Mouse (Mus musculus): Measurements from ENCODE around the gene Tekt5. TPM values are rescaled to one million over a fixed set of nuclear protein-coding genes. Genes with fewer than 3 reads are reported as not detected.
A peak's percentile ranks its signal among the peaks of the same experiment; 100 is the strongest.

Tekt5 gene
- polyA plus RNA-seq (2014; fragmentation: Nextera tagmentation; extraction: Ambion mirVana): 0.70 and 1.0 TPM in 2 replicates

DNA sequence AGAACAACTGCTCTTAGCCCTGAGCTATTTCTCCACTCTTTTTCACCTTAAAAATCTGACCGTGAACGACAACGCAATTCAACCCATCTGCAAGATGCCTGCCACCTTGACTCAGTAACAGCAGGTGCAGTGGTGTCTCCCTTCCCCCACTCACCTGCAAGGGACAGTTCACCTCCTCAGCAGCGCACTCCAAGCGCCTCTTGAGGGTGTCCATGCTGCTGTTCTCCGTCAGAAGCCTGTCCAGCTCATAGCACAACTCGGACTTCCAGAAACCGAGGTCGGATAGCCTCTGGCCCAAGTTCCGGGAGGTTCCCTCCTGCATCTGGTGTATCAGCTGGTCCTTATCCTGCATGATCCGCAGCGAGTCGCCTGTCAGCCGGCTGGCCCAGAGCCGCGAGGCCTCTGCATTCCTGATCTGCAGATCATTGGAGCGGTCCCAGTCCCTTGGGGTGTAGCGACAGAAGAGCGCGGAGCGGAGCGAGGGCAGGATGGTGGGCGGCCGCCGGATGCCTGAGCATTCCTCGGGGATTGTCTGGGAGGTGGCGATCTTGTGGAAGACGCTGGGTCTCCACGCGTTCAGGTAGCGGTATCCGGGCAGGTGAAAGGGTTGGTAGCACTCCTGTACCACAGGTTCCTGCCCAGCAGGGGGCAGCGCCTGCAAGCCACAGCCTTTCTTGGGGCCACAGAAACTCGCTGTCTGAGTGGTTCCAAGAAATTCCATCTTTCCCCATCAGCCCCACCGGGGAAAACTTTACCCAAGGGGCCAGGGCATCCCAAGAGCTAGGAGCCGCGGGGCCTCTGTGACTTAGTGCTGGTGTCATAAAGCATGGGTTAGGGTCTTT, at the start of gene Tekt5:
Gene Tekt5 (minus strand): TSS at position 792 of the 842 bp plus-strand sequence.
- H3K9me3 ChIP-seq (ENCODE audit: control insufficient read depth, low read depth, low read length): no peaks in the 10 kb centered on the region
- peak within 1 kb of the TSS; percentile 47 for H3K4me2 ChIP-seq (replicated peaks; ENCODE audit: low read depth, low read length)
- H3K4me3 ChIP-seq (ENCODE audit: low read depth, low read length): peak within 1 kb of the TSS; percentile 25
- peak; percentile 61; the same call in 1 of the 2 replicates for ATAC-seq (ENCODE audit: insufficient number of reproducible peaks, insufficient read depth, low FRiP score, low read depth)
- peaks cover 8% of the 10 kb centered on the region; the same call in 1 of the 2 replicates for H3K4me1 ChIP-seq (ENCODE audit: control insufficient read depth, insufficient read depth, low read length)
- no peaks in the 10 kb centered on the region for H3K36me3 ChIP-seq (ENCODE audit: control insufficient read depth, insufficient read depth, low read length)
- no peaks in the 10 kb centered on the region for H3K27me3 ChIP-seq (ENCODE audit: control insufficient read depth, insufficient read depth, low read length)
- no peak within 1 kb of the TSS; the same call in 1 of the 2 replicates for H3K9ac ChIP-seq (replicated peaks; ENCODE audit: low read depth, low read length)
- no peak within 1 kb of the TSS for H3K27ac ChIP-seq (ENCODE audit: low read length)
- 7% methylated on average over 37 of the region's 37 CpGs for whole genome bisulfite sequencing

DNA sequence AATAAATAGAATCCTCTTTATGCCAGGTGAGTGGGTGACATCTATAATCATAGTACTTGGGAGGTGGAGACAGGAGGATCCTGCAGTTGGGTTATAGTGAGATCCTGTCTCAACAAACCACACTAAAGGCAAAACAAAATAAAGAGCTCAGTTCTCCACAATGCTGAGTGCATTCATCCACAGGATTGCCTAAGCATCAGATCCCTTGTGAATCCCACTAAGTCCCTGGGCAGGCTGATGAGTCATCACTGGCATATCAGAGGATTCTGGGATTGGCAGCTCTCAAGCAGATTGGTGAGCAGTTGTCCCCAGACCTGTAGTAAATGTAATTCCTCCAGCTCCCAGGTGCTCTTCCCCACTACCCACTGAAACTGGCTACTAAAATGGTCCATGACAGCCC, 48.4 kb upstream of the Tekt5 start:
- Histone ChIP-seq H3K4me2 (replicated peaks; ENCODE audit: low read depth, low read length) (no peak overlapping the region), H3K36me3 (ENCODE audit: control insufficient read depth, insufficient read depth, low read length) (no peaks in the 10 kb centered on the region), H3K4me1 (ENCODE audit: control insufficient read depth, insufficient read depth, low read length) (peaks cover 6% of the 10 kb centered on the region; the same call in 1 of the 2 replicates), H3K4me3 (ENCODE audit: low read depth, low read length) (no peak overlapping the region), H3K9me3 (ENCODE audit: control insufficient read depth, low read depth, low read length) (no peaks in the 10 kb centered on the region), H3K27me3 (ENCODE audit: control insufficient read depth, insufficient read depth, low read length) (no peaks in the 10 kb centered on the region), H3K9ac (replicated peaks; ENCODE audit: low read depth, low read length) (no peak overlapping the region), H3K27ac (ENCODE audit: low read length) (no peak overlapping the region)
- ATAC-seq (ENCODE audit: insufficient number of reproducible peaks, insufficient read depth, low FRiP score, low read depth): no peak

- Histone ChIP-seq H3K27ac (ENCODE audit: low read length) (no peak overlapping the region), H3K4me2 (replicated peaks; ENCODE audit: low read depth, low read length) (no peak overlapping the region), H3K36me3 (ENCODE audit: control insufficient read depth, insufficient read depth, low read length) (no peaks in the 10 kb centered on the region), H3K9me3 (ENCODE audit: control insufficient read depth, low read depth, low read length) (no peaks in the 10 kb centered on the region), H3K9ac (replicated peaks; ENCODE audit: low read depth, low read length) (no peak overlapping the region), H3K27me3 (ENCODE audit: control insufficient read depth, insufficient read depth, low read length) (no peaks in the 10 kb centered on the region), H3K4me1 (ENCODE audit: control insufficient read depth, insufficient read depth, low read length) (no peaks in the 10 kb centered on the region), H3K4me3 (ENCODE audit: low read depth, low read length) (no peak overlapping the region)
- 87% methylated on average over 4 of the region's 4 CpGs for WGBS
- no peak for ATAC-seq (ENCODE audit: insufficient number of reproducible peaks, insufficient read depth, low FRiP score, low read depth)
Measured at GRCm38 (mm10) chr16:10441761-10442160, 46.5 kb upstream of the Tekt5 start.

DNA sequence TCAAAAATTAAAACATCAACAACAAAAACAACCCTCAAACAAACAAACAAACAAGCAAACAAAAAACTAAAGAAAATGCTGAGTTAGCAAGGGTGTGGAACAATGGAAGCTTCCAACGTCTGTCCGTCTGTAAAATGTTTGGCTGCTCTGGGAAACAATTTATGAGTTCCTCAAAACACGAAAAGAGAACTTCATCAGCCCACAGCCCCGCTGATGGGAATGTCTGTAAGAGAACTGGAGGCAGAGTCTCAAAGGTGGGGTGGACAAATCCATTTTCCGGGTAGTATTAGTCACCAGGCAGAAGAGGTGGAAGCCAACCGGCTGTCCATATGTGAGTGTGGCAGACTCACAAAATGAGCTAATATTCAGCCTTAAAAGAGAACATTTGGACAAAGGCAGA, 46.0 kb upstream of the Tekt5 start:
- WGBS: 90% methylated on average over 6 of the region's 6 CpGs
- no peaks in the 10 kb centered on the region for H3K27me3 ChIP-seq (ENCODE audit: control insufficient read depth, insufficient read depth, low read length)
- ATAC-seq (ENCODE audit: insufficient number of reproducible peaks, insufficient read depth, low FRiP score, low read depth): no peak

DNA sequence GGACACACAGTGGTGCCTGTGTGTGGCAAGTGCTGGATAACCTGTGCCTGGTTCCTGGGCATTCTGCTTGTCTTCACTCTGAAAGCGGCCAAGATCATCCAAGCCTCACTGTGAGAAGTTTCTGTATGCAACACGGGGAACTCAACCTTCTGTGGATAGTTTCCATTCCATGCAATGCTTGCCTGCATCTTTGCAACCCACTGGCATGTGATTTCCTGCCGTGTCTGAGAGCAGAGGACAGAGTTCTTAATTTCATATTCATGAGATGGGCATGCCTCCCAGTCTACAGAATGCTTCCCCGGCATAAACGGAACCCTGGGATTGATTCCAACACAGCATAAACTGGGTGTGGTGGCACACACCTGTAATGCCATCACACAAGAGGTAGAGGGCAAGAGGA, 42.8 kb upstream of the Tekt5 start:
- no peak overlapping the region for H3K4me3 ChIP-seq (ENCODE audit: low read depth, low read length)
- no peaks in the 10 kb centered on the region for H3K9me3 ChIP-seq (ENCODE audit: control insufficient read depth, low read depth, low read length)
- no peak overlapping the region for H3K9ac ChIP-seq (replicated peaks; ENCODE audit: low read depth, low read length)
- no peak for ATAC-seq (ENCODE audit: insufficient number of reproducible peaks, insufficient read depth, low FRiP score, low read depth)
- H3K27ac ChIP-seq (ENCODE audit: low read length): no peak overlapping the region
- H3K4me2 ChIP-seq (replicated peaks; ENCODE audit: low read depth, low read length): no peak overlapping the region
- H3K4me1 ChIP-seq (ENCODE audit: control insufficient read depth, insufficient read depth, low read length): no peaks in the 10 kb centered on the region
- no peaks in the 10 kb centered on the region for H3K36me3 ChIP-seq (ENCODE audit: control insufficient read depth, insufficient read depth, low read length)
- no peaks in the 10 kb centered on the region for H3K27me3 ChIP-seq (ENCODE audit: control insufficient read depth, insufficient read depth, low read length)
- 88% methylated on average over 5 of the region's 5 CpGs for WGBS

More for the DNA sequence above, 46.0 kb upstream of the Tekt5 start:
- Histone ChIP-seq H3K4me3 (ENCODE audit: low read depth, low read length) (no peak overlapping the region), H3K4me2 (replicated peaks; ENCODE audit: low read depth, low read length) (no peak overlapping the region), H3K4me1 (ENCODE audit: control insufficient read depth, insufficient read depth, low read length) (no peaks in the 10 kb centered on the region), H3K9ac (replicated peaks; ENCODE audit: low read depth, low read length) (no peak overlapping the region), H3K36me3 (ENCODE audit: control insufficient read depth, insufficient read depth, low read length) (no peaks in the 10 kb centered on the region), H3K9me3 (ENCODE audit: control insufficient read depth, low read depth, low read length) (no peaks in the 10 kb centered on the region), H3K27ac (ENCODE audit: low read length) (no peak overlapping the region)

GRCm38 (mm10) chr16:10436166-10436565, 40.9 kb upstream of the Tekt5 start:
- Histone ChIP-seq H3K9me3 (ENCODE audit: control insufficient read depth, low read depth, low read length) (no peaks in the 10 kb centered on the region), H3K9ac (replicated peaks; ENCODE audit: low read depth, low read length) (no peak overlapping the region), H3K27me3 (ENCODE audit: control insufficient read depth, insufficient read depth, low read length) (no peaks in the 10 kb centered on the region), H3K4me3 (ENCODE audit: low read depth, low read length) (no peak overlapping the region), H3K36me3 (ENCODE audit: control insufficient read depth, insufficient read depth, low read length) (no peaks in the 10 kb centered on the region), H3K27ac (ENCODE audit: low read length) (no peak overlapping the region), H3K4me1 (ENCODE audit: control insufficient read depth, insufficient read depth, low read length) (no peaks in the 10 kb centered on the region), H3K4me2 (replicated peaks; ENCODE audit: low read depth, low read length) (no peak overlapping the region)
- 79% methylated on average over 6 of the region's 6 CpGs for WGBS
- no peak for ATAC-seq (ENCODE audit: insufficient number of reproducible peaks, insufficient read depth, low FRiP score, low read depth)

DNA sequence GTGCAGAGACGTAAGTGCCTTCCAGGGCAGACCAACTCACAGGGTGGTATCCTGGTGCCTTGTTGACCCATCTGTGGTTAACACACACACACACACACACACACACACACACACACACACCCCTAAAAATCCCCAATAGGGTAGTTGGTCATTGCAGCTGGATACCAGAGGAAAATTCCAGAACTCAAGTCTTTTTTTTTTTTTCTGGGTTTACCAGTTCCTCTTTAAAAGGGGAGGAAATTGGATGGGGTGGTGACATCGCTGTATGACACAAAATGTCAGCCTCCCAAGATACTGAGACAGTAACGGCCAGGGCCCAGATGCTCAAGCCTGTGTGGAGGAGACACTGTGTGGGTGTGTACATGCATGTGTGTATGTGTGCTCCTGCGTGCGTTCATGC, 38.1 kb upstream of the Tekt5 start:
- Histone ChIP-seq H3K27me3 (ENCODE audit: control insufficient read depth, insufficient read depth, low read length) (no peaks in the 10 kb centered on the region), H3K27ac (ENCODE audit: low read length) (no peak overlapping the region), H3K36me3 (ENCODE audit: control insufficient read depth, insufficient read depth, low read length) (no peaks in the 10 kb centered on the region), H3K4me1 (ENCODE audit: control insufficient read depth, insufficient read depth, low read length) (no peaks in the 10 kb centered on the region), H3K4me2 (replicated peaks; ENCODE audit: low read depth, low read length) (no peak overlapping the region), H3K9ac (replicated peaks; ENCODE audit: low read depth, low read length) (no peak overlapping the region), H3K9me3 (ENCODE audit: control insufficient read depth, low read depth, low read length) (no peaks in the 10 kb centered on the region), H3K4me3 (ENCODE audit: low read depth, low read length) (no peak overlapping the region)
- WGBS: 93% methylated on average over 5 of the region's 5 CpGs
- ATAC-seq (ENCODE audit: insufficient number of reproducible peaks, insufficient read depth, low FRiP score, low read depth): no peak

GRCm38 (mm10) chr16:10432387-10432786, 37.1 kb upstream of the Tekt5 start:
- no peak overlapping the region for H3K27ac ChIP-seq (ENCODE audit: low read length)
- no peak overlapping the region for H3K4me2 ChIP-seq (replicated peaks; ENCODE audit: low read depth, low read length)
- no peak overlapping the region for H3K4me3 ChIP-seq (ENCODE audit: low read depth, low read length)
- H3K27me3 ChIP-seq (ENCODE audit: control insufficient read depth, insufficient read depth, low read length): no peaks in the 10 kb centered on the region
- H3K4me1 ChIP-seq (ENCODE audit: control insufficient read depth, insufficient read depth, low read length): no peaks in the 10 kb centered on the region
- peaks cover 1% of the 10 kb centered on the region; the same call in 1 of the 2 replicates for H3K36me3 ChIP-seq (ENCODE audit: control insufficient read depth, insufficient read depth, low read length)
- WGBS: 80% methylated on average over 4 of the region's 4 CpGs
- H3K9me3 ChIP-seq (ENCODE audit: control insufficient read depth, low read depth, low read length): no peaks in the 10 kb centered on the region
- H3K9ac ChIP-seq (replicated peaks; ENCODE audit: low read depth, low read length): no peak overlapping the region
- ATAC-seq (ENCODE audit: insufficient number of reproducible peaks, insufficient read depth, low FRiP score, low read depth): no peak
